Mouse (Mus musculus) forebrain, embryonic 14.5 days (tissue): ENCODE data around the gene Trcg1. TPM values are rescaled to one million over a fixed set of nuclear protein-coding genes. Genes with fewer than 3 reads are reported as not detected.
A peak's percentile ranks its signal among the peaks of the same experiment; 100 is the strongest.
"Not testable (repeated sequence)": the region's sequence is repeated elsewhere in the genome, so short reads cannot be mapped to it uniquely, and the experiment has no call there.

Source experiments
- ATAC-seq: fragments of 200-750 bp; cut with Nextera tagmentation; 2 replicates; pipeline ENCODE4 v1.8.0; 2017; ENCODE audit warnings: mild to moderate bottlenecking, moderate library complexity
- DNase-seq: peaks from one replicate; pipeline ENCODE4 v3.0.0-alpha.2; 2015; ENCODE audit warnings: low spot score
- H3K27ac ChIP-seq: fragments of 300-500 bp; sonication (generic); 2 replicates; pipeline ENCODE4 v1.5.1; 2014; ENCODE audit warnings: low read depth, mild to moderate bottlenecking, control low read depth, low read length, moderate library complexity
- H3K27me3 ChIP-seq: fragments of 300-500 bp; sonication (generic); replicated peaks from 2 replicates; pipeline ENCODE4 v1.6.1; 2014; ENCODE audit warnings: low read length, control low read depth, mixed read lengths; ENCODE audit not compliant: control insufficient read depth, insufficient read depth
- H3K36me3 ChIP-seq: fragments of 300-500 bp; sonication (generic); 2 replicates; pipeline ENCODE4 v1.6.1; 2014; ENCODE audit warnings: low read length, control low read depth; ENCODE audit not compliant: control insufficient read depth, insufficient read depth
- H3K4me1 ChIP-seq: fragments of 300-500 bp; sonication (generic); 2 replicates; pipeline ENCODE4 v1.6.1; 2014; ENCODE audit warnings: antibody characterized with exemption, low read length, control low read depth; ENCODE audit not compliant: control insufficient read depth, insufficient read depth
- H3K4me2 ChIP-seq: fragments of 300-500 bp; sonication (generic); 2 replicates; pipeline ENCODE4 v1.6.1; 2014; ENCODE audit warnings: mild to moderate bottlenecking, control low read depth, low read length
- H3K4me3 ChIP-seq: fragments of 300-500 bp; sonication (generic); 2 replicates; pipeline ENCODE4 v1.5.1; 2014; ENCODE audit warnings: low read depth, low read length, control low read depth
- H3K9ac ChIP-seq: fragments of 300-500 bp; sonication (generic); 2 replicates; pipeline ENCODE4 v1.6.1; 2014; ENCODE audit warnings: mild to moderate bottlenecking, low read length, control low read depth, moderate library complexity
- H3K9me3 ChIP-seq: fragments of 300-500 bp; sonication (generic); replicated peaks from 2 replicates; pipeline ENCODE4 v1.6.1; 2016; ENCODE audit warnings: low read length, control low read depth, mixed read lengths; ENCODE audit not compliant: control insufficient read depth
- WGBS: fragments of 180-500 bp; shearing (Covaris S2); extraction: QIAGEN DNeasy Blood & Tissue Kit; methylation state at CpG from one replicate; pipeline ENCODE4 v1.1.7; 2014; 5-methylcytosine and 5-hydroxymethylcytosine counted together
- polyA plus RNA-seq: library from polyadenylated mRNA; unstranded; fragments of >200 nt; fragmentation: Nextera tagmentation; extraction: Ambion mirVana; gene quantifications from 2 replicates; pipeline ENCODE4 v1.2.1, GENCODE M21; 2014

Gene Trcg1
- polyA plus RNA-seq = not detected in 2 replicates

GRCm38 (mm10) chr9:57236256-57236655 is at the start of gene Trcg1:
Gene Trcg1, plus strand, starts transcription at chr9:57236556.
- H3K4me1 ChIP-seq = no peaks in the 10 kb centered on the region
- WGBS = 75% methylated on average over 2 of the region's 2 CpGs

GRCm38 (mm10) chr9:57196708-57197107 is 39.6 kb upstream of the Trcg1 start:
- ATAC-seq = no peak
- Histone ChIP-seq H3K9ac (no peak overlapping the region), H3K27ac (no peak overlapping the region), H3K4me2 (no peak overlapping the region), H3K9me3 (no peaks in the 10 kb centered on the region), H3K4me3 (no peak overlapping the region), H3K36me3 (no peaks in the 10 kb centered on the region), H3K4me1 (no peaks in the 10 kb centered on the region), H3K27me3 (no peaks in the 10 kb centered on the region)
- WGBS = 82% methylated on average over 3 of the region's 3 CpGs
- DNase-seq = peak; percentile 6

More at GRCm38 (mm10) chr9:57236256-57236655, at the start of gene Trcg1:
- no peak within 1 kb of the TSS for H3K27ac ChIP-seq
- H3K9me3 ChIP-seq = no peaks in the 10 kb centered on the region
- no peak within 1 kb of the TSS for H3K4me3 ChIP-seq
- no peak within 1 kb of the TSS for H3K9ac ChIP-seq
- no peak within 1 kb of the TSS for H3K4me2 ChIP-seq
- H3K36me3 ChIP-seq = no peaks in the 10 kb centered on the region
- H3K27me3 ChIP-seq = no peaks in the 10 kb centered on the region
- ATAC-seq (no peak), DNase-seq (no peak)

GRCm38 (mm10) chr9:57197414-57197813 is 38.9 kb upstream of the Trcg1 start:
- ATAC-seq = no peak
- Histone ChIP-seq H3K27me3 (no peaks in the 10 kb centered on the region), H3K4me2 (no peak overlapping the region), H3K9ac (no peak overlapping the region), H3K4me3 (no peak overlapping the region), H3K27ac (no peak overlapping the region), H3K4me1 (no peaks in the 10 kb centered on the region), H3K36me3 (no peaks in the 10 kb centered on the region), H3K9me3 (no peaks in the 10 kb centered on the region)
- WGBS = 75% methylated on average over 8 of the region's 8 CpGs
- DNase-seq = no peak

GRCm38 (mm10) chr9:57202981-57203380 is 33.4 kb upstream of the Trcg1 start:
- DNase-seq = no peak
- H3K4me1 ChIP-seq = no peaks in the 10 kb centered on the region

GRCm38 (mm10) chr9:57203571-57203970 is 32.8 kb upstream of the Trcg1 start:
- WGBS = 90% methylated on average over 13 of the region's 13 CpGs
- not testable (repeated sequence) for ATAC-seq, H3K27ac ChIP-seq, H3K36me3 ChIP-seq, DNase-seq, H3K9me3 ChIP-seq, H3K4me3 ChIP-seq, H3K9ac ChIP-seq, H3K4me1 ChIP-seq, H3K4me2 ChIP-seq, H3K27me3 ChIP-seq

More at GRCm38 (mm10) chr9:57202981-57203380, 33.4 kb upstream of the Trcg1 start:
- no peak for ATAC-seq
- no peak overlapping the region for H3K9ac ChIP-seq
- H3K36me3 ChIP-seq = no peaks in the 10 kb centered on the region
- H3K4me3 ChIP-seq = no peak overlapping the region
- H3K27me3 ChIP-seq = no peaks in the 10 kb centered on the region
- H3K4me2 ChIP-seq = no peak overlapping the region
- no peaks in the 10 kb centered on the region for H3K9me3 ChIP-seq
- H3K27ac ChIP-seq = no peak overlapping the region
- WGBS = 74% methylated on average over 7 of the region's 7 CpGs

- Histone ChIP-seq H3K9ac (no peak overlapping the region), H3K27ac (no peak overlapping the region), H3K9me3 (no peaks in the 10 kb centered on the region), H3K4me1 (no peaks in the 10 kb centered on the region), H3K36me3 (no peaks in the 10 kb centered on the region), H3K27me3 (no peaks in the 10 kb centered on the region), H3K4me2 (no peak overlapping the region), H3K4me3 (no peak overlapping the region)
- WGBS = 61% methylated on average over 2 of the region's 2 CpGs
- ATAC-seq = no peak
- DNase-seq = no peak
Observed at GRCm38 (mm10) chr9:57206896-57207295, 29.5 kb upstream of the Trcg1 start.

- ATAC-seq (no peak), DNase-seq (peak; percentile 68)
- Histone ChIP-seq H3K27me3 (no peaks in the 10 kb centered on the region), H3K9me3 (no peaks in the 10 kb centered on the region), H3K4me1 (no peaks in the 10 kb centered on the region), H3K36me3 (no peaks in the 10 kb centered on the region), H3K27ac (no peak overlapping the region), H3K9ac (no peak overlapping the region), H3K4me2 (no peak overlapping the region), H3K4me3 (no peak overlapping the region)
- WGBS = 34% methylated on average over 3 of the region's 3 CpGs
Observed at GRCm38 (mm10) chr9:57209316-57209715, 27.0 kb upstream of the Trcg1 start.

GRCm38 (mm10) chr9:57212448-57213222 is 23.7 kb upstream of the Trcg1 start:
- Histone ChIP-seq H3K9me3 (no peaks in the 10 kb centered on the region), H3K36me3 (no peaks in the 10 kb centered on the region), H3K27ac (no peak overlapping the region), H3K4me1 (no peaks in the 10 kb centered on the region), H3K9ac (no peak overlapping the region), H3K4me2 (no peak overlapping the region), H3K27me3 (no peaks in the 10 kb centered on the region), H3K4me3 (no peak overlapping the region)
- WGBS = 77% methylated on average over 9 of the region's 9 CpGs
- no peak for DNase-seq
- ATAC-seq = no peak

GRCm38 (mm10) chr9:57214500-57214899 is 21.9 kb upstream of the Trcg1 start:
- H3K27me3 ChIP-seq = no peaks in the 10 kb centered on the region
- no peaks in the 10 kb centered on the region for H3K4me1 ChIP-seq
- no peak overlapping the region for H3K9ac ChIP-seq
- no peak overlapping the region for H3K4me2 ChIP-seq
- H3K27ac ChIP-seq = no peak overlapping the region
- no peaks in the 10 kb centered on the region for H3K36me3 ChIP-seq
- ATAC-seq = no peak
- no peak for DNase-seq
- H3K4me3 ChIP-seq = no peak overlapping the region
- H3K9me3 ChIP-seq = no peaks in the 10 kb centered on the region
- WGBS = 77% methylated on average over 6 of the region's 6 CpGs
